Mouse (Mus musculus) liver, embryonic 14 days (tissue): ENCODE measurements around the gene Rslcan18. TPM values are rescaled to one million over a fixed set of nuclear protein-coding genes. Genes with fewer than 3 reads are reported as not detected.

Experiments
- polyA plus RNA-seq: library from polyadenylated mRNA; depleted of rRNA; stranded (reverse); fragments of >200 nt; gene quantifications from 2 replicates; pipeline ENCODE4 v1.2.3, GENCODE M21; 2012; rRNA removed

Rslcan18 gene
- polyA plus RNA-seq, result 0.20 and 0.25 TPM in 2 replicates

GRCm38 (mm10) chr13:67116163-67116562 is at the start of gene Rslcan18:
TSS of gene Rslcan18 (minus strand) at chr13:67116263.

GRCm38 (mm10) chr13:67121360-67121759 is 5.3 kb upstream of the Rslcan18 start, which contains the start of gene Zfp759:
TSS of gene Zfp759 (plus strand) at chr13:67121660.

GRCm38 (mm10) chr13:67108194-67108820 is 7.8 kb downstream of the Rslcan18 start, which contains the start of gene Gm28557:
TSS of gene Gm28557 (minus strand) at chr13:67108604.

GRCm38 (mm10) chr13:67097876-67098275 is 18.2 kb downstream of the Rslcan18 start, which contains the start of gene Zfp708:
TSS of gene Zfp708 (minus strand) at chr13:67097976.

GRCm38 (mm10) chr13:67060786-67061358 is 55.2 kb downstream of the Rslcan18 start, which contains the start of gene Zfp712:
TSS of gene Zfp712 (minus strand) at chr13:67061170.

Other genes starting within 250 kb of the Rslcan18 start
- 0.27 and 0.37 TPM in 2 replicates for gene Gm10767, start 211.3 kb downstream of the Rslcan18 start, polyA plus RNA-seq
- 0.37 TPM in 2 replicates for gene Zfp712, start 55.1 kb downstream of the Rslcan18 start, polyA plus RNA-seq
- 0.85 and 0.95 TPM in 2 replicates for gene Zfp708, start 18.3 kb downstream of the Rslcan18 start, polyA plus RNA-seq
- 1.7 and 1.8 TPM in 2 replicates for gene Gm28557, start 7.7 kb downstream of the Rslcan18 start, polyA plus RNA-seq
- 0.38 and 0.40 TPM in 2 replicates for gene Zfp759, start 5.4 kb upstream of the Rslcan18 start, polyA plus RNA-seq
- gene Rsl1, start 56.9 kb upstream of the Rslcan18 start, polyA plus RNA-seq, result 1.2 and 1.4 TPM in 2 replicates
- gene Zfp455, start 78.2 kb upstream of the Rslcan18 start, polyA plus RNA-seq, result 0.18 and 0.21 TPM in 2 replicates
- gene Zfp458, start 162.2 kb upstream of the Rslcan18 start, polyA plus RNA-seq, result 0.47 and 0.52 TPM in 2 replicates
- 0.41 and 0.48 TPM in 2 replicates for gene Zfp457, start 190.2 kb upstream of the Rslcan18 start, polyA plus RNA-seq
- gene Zfp595, start 216.3 kb upstream of the Rslcan18 start, polyA plus RNA-seq, result 1.2 and 1.3 TPM in 2 replicates
- not detected in 2 replicates for gene Gm28044, start 244.3 kb upstream of the Rslcan18 start, polyA plus RNA-seq
- 0.79 and 0.83 TPM in 2 replicates for gene Zfp953, start 244.3 kb upstream of the Rslcan18 start, polyA plus RNA-seq